Mouse (Mus musculus) adrenal gland, postnatal 10 days (tissue): ENCODE measurements around the gene 2310022B05Rik. TPM values are rescaled to one million over a fixed set of nuclear protein-coding genes. Genes with fewer than 3 reads are reported as not detected.

Experiments
- DNase-seq: peaks from one replicate; pipeline ENCODE4 v3.0.0; 2021; ENCODE audit warnings: mixed read lengths
- total RNA-seq, 2 experiments: library from RNA; stranded (reverse); gene quantifications; 2 replicates each; pipeline ENCODE4 v1.2.3; 2021

Gene 2310022B05Rik
- total RNA-seq, 2 experiments from 2014 or later: 42.5 to 43.2 TPM

DNA sequence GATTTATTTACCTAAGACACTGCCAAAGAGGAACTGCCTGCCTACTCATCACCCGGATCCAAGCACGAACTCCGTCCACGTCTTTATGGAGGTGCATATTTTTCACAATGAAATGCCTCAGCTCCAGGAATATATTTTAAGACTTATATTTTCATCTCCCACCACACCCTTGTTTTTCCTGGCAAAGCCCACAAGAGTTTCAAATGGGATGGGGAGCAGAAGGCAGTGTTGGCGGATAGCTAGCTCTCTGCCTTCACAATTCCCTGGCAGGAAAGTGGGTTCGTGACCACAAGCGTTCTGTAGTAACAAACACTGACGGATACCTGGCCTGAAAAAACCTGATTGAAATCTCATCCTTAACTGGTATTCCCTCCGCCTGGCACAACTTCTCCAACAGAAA is 1.4 kb downstream of the 2310022B05Rik start:
- DNase-seq: no peak

DNA sequence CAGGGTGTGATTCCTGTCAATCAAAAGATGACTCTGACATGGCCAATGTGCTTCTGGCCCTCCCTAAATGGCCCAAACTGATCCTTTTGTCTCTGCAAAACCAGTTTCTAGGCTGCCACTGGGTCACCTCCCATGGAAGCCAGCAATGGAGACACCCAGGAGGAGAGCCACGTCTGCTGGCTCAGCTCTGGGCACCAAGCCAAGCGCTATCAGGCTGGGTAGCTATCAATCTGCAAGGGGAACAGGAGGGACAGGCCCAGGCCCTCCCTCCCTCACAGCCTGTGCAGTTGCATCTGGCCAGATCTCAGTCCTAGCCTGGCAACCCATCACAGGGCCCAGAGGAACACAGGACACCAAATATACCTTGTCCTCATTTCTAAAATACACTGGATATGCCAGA is 4.8 kb downstream of the 2310022B05Rik start:
- peak; percentile 88 for DNase-seq

DNA sequence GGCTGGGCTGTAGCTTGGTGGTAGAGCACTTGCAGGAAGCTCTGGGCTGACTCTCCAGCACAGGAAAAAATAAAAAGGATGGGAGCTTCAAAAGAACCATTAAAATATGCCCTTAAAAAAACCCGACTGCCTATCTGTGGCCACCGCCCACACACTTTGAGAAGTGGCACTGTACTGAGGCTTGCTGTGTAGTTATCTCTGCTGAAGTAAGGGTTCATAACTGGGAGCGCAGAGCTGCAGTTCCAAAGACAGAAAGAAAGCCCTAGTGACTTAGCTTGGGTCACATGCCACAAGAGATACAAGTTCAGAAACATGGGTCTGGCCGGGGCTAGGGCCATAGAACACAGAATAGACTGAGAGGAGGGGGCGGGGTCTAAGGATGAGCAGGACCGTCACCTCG is 5.2 kb downstream of the 2310022B05Rik start:
- DNase-seq: no peak

DNA sequence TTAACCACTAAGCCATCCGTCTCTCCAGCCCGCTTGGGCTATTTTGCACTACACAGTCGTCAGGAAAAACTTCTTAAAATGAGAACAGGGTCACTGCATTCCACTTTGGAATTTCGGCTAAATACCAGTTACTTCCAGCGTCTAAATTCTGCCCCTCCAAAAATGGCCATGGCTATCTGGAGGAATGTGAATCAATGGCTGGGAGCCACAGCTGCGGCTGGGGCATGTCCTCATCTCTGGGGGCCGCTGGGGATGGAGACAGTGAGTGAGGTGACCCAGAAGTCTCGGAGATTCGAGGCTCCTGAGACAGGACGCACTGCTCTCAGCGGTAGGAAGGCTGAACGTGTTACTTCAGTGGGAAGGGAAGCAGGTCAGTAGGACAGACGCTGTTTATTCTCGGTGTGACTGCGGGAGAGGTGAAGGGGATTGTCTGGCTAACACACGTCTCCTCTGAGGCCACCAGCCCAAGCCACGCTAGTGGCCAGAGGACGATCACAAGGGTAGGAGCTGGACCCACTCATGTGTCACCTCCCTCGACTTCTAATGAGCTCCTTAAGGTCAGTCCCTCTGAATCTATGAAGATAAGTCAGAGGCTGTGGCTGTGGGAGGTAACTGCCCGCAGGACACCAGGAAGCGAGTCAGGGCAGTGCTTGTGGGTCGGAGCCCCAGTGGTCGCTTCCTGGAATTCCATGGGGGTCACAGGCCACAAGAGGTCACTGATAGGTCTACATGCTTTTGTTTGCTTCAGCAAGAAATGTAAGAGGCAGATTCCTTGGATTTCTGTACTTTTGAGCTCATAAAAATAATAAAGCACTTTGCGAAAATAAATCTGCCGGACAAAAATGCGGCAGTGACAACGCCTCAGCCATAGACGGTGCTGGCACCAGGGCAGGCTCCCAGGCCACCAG is 9.3 kb downstream of the 2310022B05Rik start:
- DNase-seq: no peak

DNA sequence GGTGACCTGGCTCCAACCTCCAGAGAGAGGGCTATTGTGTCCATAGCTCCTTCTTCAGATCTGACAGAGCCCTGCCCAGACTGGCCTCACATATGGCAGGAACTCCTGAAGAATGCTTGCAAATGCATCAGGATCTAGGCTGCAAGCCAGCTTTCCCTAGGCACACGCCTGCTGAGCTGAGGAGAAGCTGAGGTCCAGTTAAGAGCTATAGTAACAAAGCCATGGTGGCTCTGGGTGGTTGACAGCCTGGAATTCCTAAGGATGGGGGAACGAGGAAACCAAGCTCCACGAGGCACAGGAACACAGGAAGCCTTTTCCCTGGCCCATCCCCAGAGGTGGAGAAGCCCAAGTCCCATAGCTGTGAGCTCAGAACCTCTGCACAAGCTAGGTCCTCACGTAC is 10.6 kb downstream of the 2310022B05Rik start:
- no peak for DNase-seq

DNA sequence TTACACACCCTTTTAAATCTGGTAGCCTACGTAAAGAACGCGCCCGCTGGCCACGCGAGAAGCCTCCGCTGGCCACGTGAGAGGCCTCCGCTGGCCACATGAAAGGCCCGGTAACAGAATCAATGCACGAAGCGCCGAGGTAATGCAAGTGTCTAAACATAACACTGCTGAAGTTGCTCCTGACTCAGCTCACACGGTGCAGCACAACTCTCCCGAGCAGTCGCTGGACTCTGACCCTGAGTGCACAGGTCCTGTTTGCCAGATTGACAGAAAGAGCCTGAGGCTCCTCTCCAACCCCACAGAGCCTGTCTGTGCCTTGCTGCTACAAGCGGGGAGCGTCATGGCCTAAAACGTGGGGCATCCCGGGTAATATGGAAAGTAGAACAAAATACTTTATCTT is 11.4 kb downstream of the 2310022B05Rik start:
- no peak for DNase-seq

DNA sequence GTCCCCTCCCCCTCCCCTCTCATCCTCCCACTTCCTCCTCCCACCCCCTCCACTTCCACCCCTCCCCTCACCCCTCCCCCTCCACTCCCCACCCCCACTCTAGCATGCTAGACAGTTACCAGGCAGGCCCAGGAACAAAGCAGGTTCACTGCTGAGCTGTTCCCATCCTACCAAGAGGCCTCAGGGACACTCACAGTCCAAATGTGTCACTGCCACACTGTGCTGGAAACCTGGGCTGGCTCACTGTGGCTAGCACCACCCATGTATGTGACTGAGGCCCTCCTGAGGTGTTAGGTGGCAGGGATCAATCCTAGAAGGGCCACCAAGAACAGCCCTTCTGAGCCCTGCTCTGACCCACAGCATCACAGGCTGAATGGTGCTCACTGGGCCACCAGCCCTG is 14.9 kb downstream of the 2310022B05Rik start:
- DNase-seq: no peak

DNA sequence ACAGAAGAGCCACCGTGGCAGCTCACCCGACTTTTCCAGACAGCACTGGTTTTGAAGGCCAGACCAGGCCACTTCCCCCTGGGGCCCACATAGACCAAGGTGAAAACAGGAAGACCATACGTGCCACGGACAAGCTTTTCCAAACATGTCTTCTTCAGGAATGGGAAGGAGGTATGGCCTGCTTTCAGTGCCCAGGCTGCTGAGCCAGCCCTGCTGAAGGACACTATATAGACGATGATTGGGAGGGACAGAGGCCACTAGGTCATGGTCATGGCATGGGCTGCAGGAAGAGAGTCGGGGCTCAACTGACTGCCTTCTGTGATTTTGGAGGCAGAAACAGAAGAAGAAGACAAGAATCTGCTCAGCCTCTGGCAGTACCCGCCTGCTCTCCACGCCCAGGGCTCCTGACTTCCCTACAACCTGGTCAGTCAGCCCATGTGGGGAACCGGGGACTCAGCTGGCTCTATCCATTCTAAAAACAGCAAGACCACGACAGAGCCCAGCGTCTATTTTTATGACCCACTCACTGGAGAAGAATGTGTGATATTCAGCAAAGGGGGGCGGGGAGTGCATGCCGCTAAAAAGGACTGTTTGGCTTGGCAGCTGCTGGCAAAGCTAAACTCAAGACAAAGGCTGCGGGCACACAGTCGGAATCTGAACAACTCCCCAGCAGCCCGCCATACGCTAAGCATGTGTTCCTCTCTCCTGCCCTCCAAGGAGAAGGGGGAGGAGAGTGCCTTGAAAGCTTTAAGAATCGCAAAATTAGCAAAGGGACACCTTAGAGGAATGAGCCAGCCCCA is 19.4 kb downstream of the 2310022B05Rik start:
- DNase-seq: peak; percentile 61

DNA sequence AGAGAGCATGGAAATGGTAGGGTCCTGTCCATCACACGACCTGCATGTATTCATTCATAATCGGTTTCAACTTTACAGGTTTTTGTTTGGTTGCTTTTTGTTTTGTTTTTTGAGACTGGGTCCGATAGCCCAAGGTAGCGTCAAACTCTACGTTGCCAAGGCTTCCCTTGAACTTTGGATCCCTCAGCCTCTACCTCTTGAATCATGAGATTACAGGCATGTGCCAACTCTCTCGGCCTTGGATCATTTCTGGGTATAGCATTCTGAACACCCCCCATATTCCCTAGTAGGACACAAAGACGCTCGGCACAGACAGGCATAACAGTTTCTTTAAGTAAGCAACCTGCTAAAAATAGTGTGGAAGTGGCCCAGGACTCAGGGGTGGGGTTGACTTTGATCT is 21.6 kb downstream of the 2310022B05Rik start:
- DNase-seq: peak; percentile 37

DNA sequence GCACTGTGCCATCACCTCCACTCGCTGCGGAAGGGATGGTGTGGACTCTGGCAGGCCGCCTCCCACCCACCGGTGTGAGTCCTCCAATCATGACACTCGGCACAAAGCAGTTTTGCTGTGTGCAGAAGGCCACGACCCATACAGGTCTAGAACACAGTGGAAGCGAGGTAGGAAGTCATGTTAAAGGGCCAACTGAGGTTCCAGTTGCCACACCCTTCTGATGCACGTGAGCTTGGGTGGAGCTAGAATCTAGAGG is 28.0 kb downstream of the 2310022B05Rik start:
- DNase-seq: no peak

DNA sequence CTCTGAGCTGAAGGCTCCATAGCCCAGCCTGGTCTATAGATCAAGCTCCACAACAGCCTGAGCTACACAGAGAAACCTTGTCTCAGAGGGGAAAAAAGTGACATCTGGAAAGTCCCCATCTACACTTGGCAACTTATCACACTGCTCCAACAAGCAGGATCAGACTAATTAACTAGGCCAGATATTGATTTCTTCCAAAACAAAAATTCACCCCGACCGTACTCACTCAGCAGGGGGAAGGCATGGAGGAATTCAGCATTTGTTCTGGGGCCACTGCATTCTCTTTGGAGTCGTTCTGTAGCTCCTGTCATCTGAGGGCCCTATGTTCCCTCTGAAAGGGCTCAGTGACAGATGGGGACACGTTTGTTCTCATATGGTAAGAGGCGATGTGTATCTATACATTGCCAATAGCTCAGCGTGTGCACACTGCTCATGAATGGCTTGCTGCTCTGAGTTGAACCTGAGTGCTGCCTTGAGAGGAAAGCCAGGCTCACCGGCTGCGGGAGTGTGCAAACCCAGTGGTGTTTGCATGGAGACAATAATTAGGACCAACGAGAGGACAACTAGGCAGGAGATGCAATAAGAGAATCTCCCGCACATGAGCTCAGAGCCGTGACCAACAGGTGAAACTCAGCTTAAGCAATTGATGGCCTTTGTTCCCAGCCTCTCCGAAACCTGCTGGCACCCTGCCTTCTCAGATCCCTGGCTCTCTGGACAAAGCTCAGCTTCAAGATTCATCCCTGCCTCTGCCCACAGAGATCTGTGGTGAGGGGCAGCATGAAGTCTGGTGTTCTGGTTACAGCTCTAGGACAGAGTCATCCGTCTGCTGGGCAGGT is 28.5 kb downstream of the 2310022B05Rik start:
- DNase-seq: no peak

DNA sequence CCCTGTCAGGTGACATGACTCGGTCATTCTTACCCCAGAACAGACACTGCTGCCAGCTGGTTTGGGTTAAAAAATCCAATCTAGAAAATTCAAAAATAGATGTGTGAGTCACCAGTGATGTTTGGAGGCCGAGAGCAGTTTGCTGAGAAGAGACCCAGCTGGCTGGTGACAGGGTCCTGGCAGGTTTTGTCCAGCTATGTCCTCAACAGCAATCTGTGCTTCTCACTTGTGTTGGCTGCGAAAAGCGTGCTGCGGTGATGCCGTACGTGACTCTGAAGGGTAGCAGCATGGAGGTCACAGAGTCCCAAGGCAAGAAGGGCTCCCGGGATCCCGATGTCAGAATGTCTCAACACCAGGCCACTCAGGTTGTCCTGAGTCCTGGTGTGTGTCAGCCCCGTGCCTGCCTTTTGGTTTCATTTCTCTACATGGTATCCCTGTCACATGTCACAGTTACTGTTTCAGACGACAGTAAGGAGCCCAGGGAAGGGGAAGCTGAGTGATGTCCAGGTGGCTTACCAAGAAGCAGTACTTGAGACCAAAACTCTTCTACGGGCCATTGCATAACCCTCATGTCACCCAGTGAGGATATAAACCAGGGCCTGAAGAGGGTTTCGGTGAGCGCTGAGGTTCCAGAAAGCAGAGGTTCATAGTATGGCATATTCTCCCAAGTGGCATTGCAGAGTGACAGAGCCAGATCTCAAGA is 30.0 kb downstream of the 2310022B05Rik start:
- DNase-seq: peak; percentile 51

DNA sequence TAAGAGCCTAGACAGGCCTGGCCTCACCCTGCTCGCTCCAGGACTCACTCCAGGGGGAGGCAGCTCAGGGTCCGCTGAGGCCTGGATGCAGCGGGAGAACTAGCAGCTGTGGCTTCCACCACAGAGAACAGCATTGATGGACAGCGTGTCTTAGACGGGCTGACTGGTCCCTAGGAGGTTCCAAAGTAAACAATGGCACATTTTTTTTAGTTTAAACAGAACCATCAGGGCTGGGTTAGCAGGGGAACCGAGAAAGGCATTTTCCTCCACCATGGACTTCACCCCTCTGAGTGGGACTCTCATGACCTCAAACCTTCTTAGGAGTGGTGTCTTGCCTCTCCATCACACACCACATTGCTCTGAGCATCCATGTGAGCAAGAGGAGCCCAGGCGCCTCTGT is 31.2 kb downstream of the 2310022B05Rik start:
- no peak for DNase-seq

DNA sequence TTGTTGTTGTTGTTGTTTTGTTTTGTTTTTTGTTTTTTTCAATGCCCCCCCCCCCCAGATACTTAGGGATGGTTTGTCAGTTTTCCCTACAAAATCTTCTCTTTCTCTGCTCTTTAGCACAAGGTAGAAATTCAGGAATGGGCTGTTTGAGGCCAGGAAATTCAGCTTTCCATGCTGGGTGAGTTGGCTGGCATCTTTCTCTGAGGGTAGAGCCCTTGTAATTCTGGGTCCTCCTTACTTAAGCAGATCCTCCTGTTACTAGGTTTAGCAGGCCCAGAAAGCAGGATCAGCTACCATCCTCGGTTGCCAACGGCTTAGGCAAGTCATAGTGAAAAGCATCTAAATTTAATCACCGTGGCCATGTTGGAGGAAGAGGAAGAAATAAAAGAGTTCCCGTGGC is 32.3 kb downstream of the 2310022B05Rik start:
- no peak for DNase-seq

DNA sequence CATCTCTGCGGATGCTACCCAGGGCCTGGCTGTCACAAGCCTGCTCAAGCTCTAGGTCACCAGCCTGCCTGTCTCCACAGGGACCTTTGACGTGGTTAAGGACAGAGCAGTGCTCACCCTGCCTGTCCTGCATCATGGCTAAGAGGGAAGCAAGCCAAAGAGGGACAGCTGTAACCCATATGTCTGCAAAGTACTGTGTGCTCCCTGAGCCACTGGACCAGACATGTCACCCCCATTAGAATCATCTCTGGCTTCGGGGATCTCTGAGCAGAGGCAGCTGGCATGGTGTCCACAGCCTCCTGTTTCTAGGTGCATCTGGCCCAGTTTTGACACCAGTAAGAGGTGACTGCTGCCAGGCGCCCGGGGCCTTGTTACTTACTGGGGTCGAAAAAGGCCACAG is 32.7 kb downstream of the 2310022B05Rik start:
- no peak for DNase-seq

DNA sequence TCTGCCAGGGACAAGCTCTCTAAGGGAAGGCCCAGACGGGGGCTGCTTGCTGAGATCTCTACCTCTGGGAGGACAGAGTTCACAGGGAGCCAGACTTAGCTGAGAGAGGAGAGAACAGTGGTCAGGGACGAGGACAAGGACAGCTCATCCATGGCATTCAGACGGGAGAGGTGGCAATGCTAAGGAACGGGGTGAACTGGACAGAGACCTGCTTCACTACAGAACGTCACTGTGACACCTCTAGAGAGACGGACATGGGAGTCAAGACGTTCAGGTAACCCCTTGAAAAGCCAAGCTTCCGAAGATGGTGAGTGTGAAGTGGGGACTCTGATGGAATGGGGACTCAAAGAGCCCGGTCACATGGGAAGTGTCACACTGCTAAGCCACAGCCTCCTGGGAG is 36.9 kb downstream of the 2310022B05Rik start:
- DNase-seq: no peak

DNA sequence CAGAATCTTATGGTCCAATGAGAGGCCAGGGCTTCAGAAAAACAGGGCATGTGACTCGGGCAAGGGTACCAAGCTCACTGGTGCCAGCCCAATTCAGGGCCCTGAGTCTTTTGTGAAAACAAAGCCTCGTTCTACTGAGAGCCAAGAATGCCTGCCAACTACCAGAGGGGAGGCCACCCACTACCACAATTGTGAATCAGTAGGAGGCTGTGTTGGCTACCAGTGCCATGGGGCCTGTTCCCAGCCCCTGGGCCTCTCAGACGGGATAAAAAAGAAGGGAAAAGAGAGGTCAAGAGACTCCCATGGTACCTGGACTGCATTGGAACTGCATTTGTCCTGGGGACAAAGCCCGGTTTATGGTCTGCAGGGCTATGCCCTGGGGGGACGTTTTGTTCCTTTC is 41.9 kb downstream of the 2310022B05Rik start:
- no peak for DNase-seq

DNA sequence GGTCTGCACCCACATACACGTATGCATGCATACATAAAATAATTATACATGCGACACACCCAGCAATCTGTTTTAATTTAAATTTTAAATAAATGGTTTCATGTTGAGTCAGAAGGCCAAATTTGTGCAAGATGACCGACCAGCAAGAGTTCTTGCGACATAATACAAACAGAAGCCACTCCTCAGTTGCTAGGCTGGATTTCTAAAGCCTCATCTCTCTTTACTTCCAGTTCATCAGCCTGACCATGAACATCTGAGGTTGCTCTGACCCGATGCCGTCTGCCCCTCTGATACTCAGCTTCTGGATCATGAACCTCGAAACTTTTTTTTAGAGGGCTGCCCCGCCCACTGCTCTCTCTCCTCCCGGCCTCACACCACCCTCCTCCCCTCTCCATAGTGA is 44.9 kb downstream of the 2310022B05Rik start:
- no peak for DNase-seq

DNA sequence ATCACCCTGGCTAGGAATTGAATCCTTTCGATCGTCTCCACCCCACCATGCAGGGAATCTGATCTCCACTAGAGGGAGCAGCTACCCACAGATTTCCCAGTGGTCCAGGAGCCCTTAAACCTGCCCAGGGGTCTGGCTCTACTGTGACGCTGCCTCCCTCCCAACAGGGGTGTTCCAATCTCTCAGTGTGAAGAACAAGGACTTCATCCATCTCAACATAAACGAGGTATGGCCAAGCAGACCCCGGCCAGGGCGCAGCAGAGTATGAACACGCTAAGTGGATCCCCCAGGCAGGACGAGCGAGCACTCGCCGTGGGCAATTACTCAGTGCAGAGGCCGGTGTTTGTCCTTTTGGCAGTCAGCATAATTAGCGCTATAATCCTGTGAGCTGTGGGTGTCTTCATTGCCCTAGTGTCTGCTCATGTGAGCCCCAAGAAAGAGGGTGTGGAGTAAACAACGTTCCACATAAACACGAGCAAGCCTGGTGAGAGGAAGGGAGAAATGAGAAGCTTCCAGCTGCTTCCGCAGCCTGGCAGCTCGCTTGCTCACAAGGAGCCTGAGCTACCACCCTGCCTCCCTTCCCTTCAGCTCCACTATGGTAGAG is 45.8 kb downstream of the 2310022B05Rik start:
- DNase-seq: peak; percentile 86

DNA sequence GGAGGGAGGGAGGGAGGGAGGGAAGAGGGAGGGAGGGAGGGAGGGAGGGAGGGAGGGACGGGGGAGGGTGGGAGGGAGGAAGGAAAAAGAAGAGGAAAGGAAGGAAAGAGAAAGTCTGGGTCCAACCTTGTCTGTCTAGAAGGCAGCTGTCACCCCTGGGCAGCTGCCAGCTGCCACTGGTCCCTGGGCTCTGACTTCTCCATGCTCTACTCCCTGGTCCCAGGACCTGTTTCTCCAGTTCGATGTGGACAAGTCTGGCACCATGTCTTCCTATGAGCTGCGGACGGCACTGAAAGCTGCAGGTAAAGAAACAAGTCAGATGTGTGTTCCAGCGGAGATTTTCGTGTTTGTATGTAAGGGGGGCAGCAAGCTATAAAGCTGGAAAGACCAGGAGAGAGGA is 48.8 kb downstream of the 2310022B05Rik start:
- no peak for DNase-seq

DNA sequence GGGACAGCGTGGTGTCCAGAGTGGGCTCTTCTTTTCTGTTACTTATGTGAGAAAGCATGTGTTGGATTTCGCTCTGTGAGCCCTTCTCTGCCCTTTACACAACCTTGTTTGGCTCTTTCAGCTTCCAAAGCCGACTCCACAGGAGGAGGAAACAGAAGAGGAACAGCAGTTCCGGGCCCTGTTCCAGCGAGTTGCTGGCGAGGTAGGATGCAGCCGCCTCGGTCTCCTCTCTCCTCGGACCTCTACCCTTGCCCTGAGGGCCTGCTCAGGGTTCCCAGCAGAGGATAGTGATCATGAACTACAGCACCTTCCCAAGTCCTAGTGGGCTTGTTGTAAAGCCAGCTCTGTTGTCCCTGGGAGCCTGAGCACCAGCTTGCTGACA is 54.2 kb downstream of the 2310022B05Rik start:
- no peak for DNase-seq
